Comparison of ENCODE assay signal across 11 mouse cellular contexts in genomic region chr3:78594718-78595236, GRCm38 (mm10).
DNase-seq lines count a peak whose midpoint lies in the region; ATAC-seq lines count a peak whose summit lies in the region.
"Had no signal": no experiment of that assay in that cellular context is flagged by ENCODE, and none has a peak within 500 bp of the region (broad histone marks: within the 10 kb centered on the region; RNA-seq: fewer than 3 reads in every experiment).

No protein-coding gene starts in this region.

- peak overlapping the region; percentile 4; the same call in 1 of the 2 replicates for H3K9ac ChIP-seq in heart, embryonic 14.5 days (ENCODE audit: low read length)
- H3K9ac ChIP-seq in embryonic facial prominence, embryonic 14.5 days (ENCODE audit: low read depth, low read length), result no peak overlapping the region
- no peak overlapping the region for H3K9ac ChIP-seq in hindbrain, embryonic 14.5 days
- H3K9ac ChIP-seq in midbrain, embryonic 15.5 days, result no peak overlapping the region
- H3K9ac ChIP-seq: stomach, embryonic 15.5 days had no signal

- 6% methylated on average over 6 of the region's 6 CpGs for WGBS in heart, embryonic 14.5 days
- WGBS in embryonic facial prominence, embryonic 14.5 days, result 7% methylated on average over 6 of the region's 6 CpGs
- 25% methylated on average over 6 of the region's 6 CpGs for WGBS in hindbrain, embryonic 14.5 days
- 25% methylated on average over 6 of the region's 6 CpGs for whole genome bisulfite sequencing in midbrain, embryonic 15.5 days

- intact Hi-C loops in heart, postnatal 25 days (cut with DNase I), result no loop called here

- ATAC-seq in heart, embryonic 14.5 days (ENCODE audit: insufficient number of reproducible peaks, insufficient read depth, low FRiP score, low read depth), result peak; percentile 66; the same call in 1 of the 2 replicates
- peak; percentile 80 for ATAC-seq in embryonic facial prominence, embryonic 14.5 days (ENCODE audit: low read depth)
- peak; percentile 78; the same call in 1 of the 2 replicates for ATAC-seq in hindbrain, embryonic 14.5 days (ENCODE audit: low FRiP score)
- ATAC-seq in midbrain, embryonic 15.5 days (replicated peaks), result peak; percentile 70
- ATAC-seq: lung, postnatal 0 days had no signal

- peak overlapping the region in 1 of 2 experiments; percentile 16; a peak in 1 of 4 replicates for H3K4me3 ChIP-seq in heart, embryonic 14.5 days (ENCODE audit: control insufficient read depth in 1 of 2, insufficient read depth in 1 of 2, low read depth in 1 of 2, low read length in 2 of 2)
- no peak overlapping the region for H3K4me3 ChIP-seq in embryonic facial prominence, embryonic 14.5 days (ENCODE audit: low read depth, low read length)
- no peak overlapping the region for H3K4me3 ChIP-seq in hindbrain, embryonic 14.5 days (replicated peaks; ENCODE audit: low read length)
- H3K4me3 ChIP-seq in midbrain, embryonic 15.5 days, result no peak overlapping the region
- H3K4me3 ChIP-seq: stomach, embryonic 15.5 days had no signal

- 0 out of 2 replicates have a peak, but pooled peaks cover 3% of the 10 kb centered on the region for H3K27me3 ChIP-seq in heart, embryonic 14.5 days (ENCODE audit: control insufficient read depth, insufficient read depth, low read length)
- H3K27me3 ChIP-seq in embryonic facial prominence, embryonic 14.5 days (replicated peaks; ENCODE audit: control insufficient read depth, insufficient read depth, low read length), result no peaks in the 10 kb centered on the region; the same call in 1 of the 2 replicates
- H3K27me3 ChIP-seq in hindbrain, embryonic 14.5 days (ENCODE audit: control insufficient read depth, insufficient read depth, low read length), result no peaks in the 10 kb centered on the region
- H3K27me3 ChIP-seq in midbrain, embryonic 15.5 days (replicated peaks), result no peaks in the 10 kb centered on the region
- H3K27me3 ChIP-seq: stomach, embryonic 15.5 days had no signal

- no peak for DNase-seq in heart, postnatal 25 days (ENCODE audit: low spot score)
- DNase-seq in embryonic facial prominence, embryonic 14.5 days (ENCODE audit: low spot score), result peak; percentile 63
- peak; percentile 56 for DNase-seq in hindbrain, embryonic 14.5 days (ENCODE audit: low spot score)
- no peak for DNase-seq in cerebellum, adult 11 months
- no peak for DNase-seq in T-cell, adult 2 months (ENCODE audit: low spot score)
- no peak for DNase-seq in kidney, adult 8-10 months
- DNase-seq: B cell, adult 2 months had no signal

- peak overlapping the region; percentile 58 for H3K4me2 ChIP-seq in heart, embryonic 14.5 days (ENCODE audit: low read length)
- H3K4me2 ChIP-seq in embryonic facial prominence, embryonic 14.5 days (ENCODE audit: low read depth, low read length), result peak overlapping the region; percentile 16
- peak overlapping the region; percentile 12 for H3K4me2 ChIP-seq in hindbrain, embryonic 14.5 days (replicated peaks)
- no peak overlapping the region for H3K4me2 ChIP-seq in midbrain, embryonic 15.5 days
- H3K4me2 ChIP-seq: stomach, embryonic 15.5 days had no signal

- no peaks in the 10 kb centered on the region for H3K9me3 ChIP-seq in heart, embryonic 14.5 days (ENCODE audit: control insufficient read depth, low read length)
- no peaks in the 10 kb centered on the region for H3K9me3 ChIP-seq in embryonic facial prominence, embryonic 14.5 days (ENCODE audit: control insufficient read depth, low read length)
- no peaks in the 10 kb centered on the region for H3K9me3 ChIP-seq in hindbrain, embryonic 14.5 days (ENCODE audit: control insufficient read depth, low read length)
- no peaks in the 10 kb centered on the region for H3K9me3 ChIP-seq in midbrain, embryonic 15.5 days
- H3K9me3 ChIP-seq: stomach, embryonic 15.5 days had no signal

- no peak overlapping the region for H3K27ac ChIP-seq in heart, embryonic 14.5 days (replicated peaks in 1 of 2; ENCODE audit: control insufficient read depth in 1 of 2, insufficient read depth in 1 of 2, low read depth in 2 of 2, low read length in 2 of 2)
- H3K27ac ChIP-seq in embryonic facial prominence, embryonic 14.5 days (replicated peaks; ENCODE audit: low read depth, low read length), result no peak overlapping the region
- no peak overlapping the region; the same call in 1 of the 2 replicates for H3K27ac ChIP-seq in hindbrain, embryonic 14.5 days
- no peak overlapping the region for H3K27ac ChIP-seq in midbrain, embryonic 15.5 days
- H3K27ac ChIP-seq: stomach, embryonic 15.5 days had no signal

- no peaks in the 10 kb centered on the region for H3K36me3 ChIP-seq in heart, embryonic 14.5 days (ENCODE audit: control insufficient read depth, insufficient read depth, low read length)
- no peaks in the 10 kb centered on the region for H3K36me3 ChIP-seq in embryonic facial prominence, embryonic 14.5 days (ENCODE audit: control insufficient read depth, insufficient read depth, low read length)
- no peaks in the 10 kb centered on the region for H3K36me3 ChIP-seq in hindbrain, embryonic 14.5 days (replicated peaks; ENCODE audit: control insufficient read depth, insufficient read depth)
- no peaks in the 10 kb centered on the region for H3K36me3 ChIP-seq in midbrain, embryonic 15.5 days (replicated peaks)
- H3K36me3 ChIP-seq: stomach, embryonic 15.5 days had no signal

- peaks cover 2 to 10% of the 10 kb centered on the region in 2 experiments; a peak in 2 of 4 replicates for H3K4me1 ChIP-seq in heart, embryonic 14.5 days (ENCODE audit: control insufficient read depth in 2 of 2, insufficient read depth in 2 of 2, low read length in 2 of 2)
- H3K4me1 ChIP-seq in embryonic facial prominence, embryonic 14.5 days (ENCODE audit: control insufficient read depth, insufficient read depth, low read length), result peaks cover 11% of the 10 kb centered on the region
- peaks cover 6% of the 10 kb centered on the region for H3K4me1 ChIP-seq in hindbrain, embryonic 14.5 days (replicated peaks; ENCODE audit: control insufficient read depth, insufficient read depth, low read length)
- H3K4me1 ChIP-seq in midbrain, embryonic 15.5 days, result peaks cover 6% of the 10 kb centered on the region; the same call in 1 of the 2 replicates
- H3K4me1 ChIP-seq: stomach, embryonic 15.5 days had no signal

Comparison
In these comparisons a context has a peak if more than half of its experiments do, and no peak if none do; other contexts are left out.
1. DNase-seq: peak in embryonic facial prominence, embryonic 14.5 days (single experiment) and hindbrain, embryonic 14.5 days (single experiment); none in heart, postnatal 25 days (single experiment), cerebellum, adult 11 months (single experiment), T-cell, adult 2 months (single experiment) and kidney, adult 8-10 months (0 of 2).
2. Peak in every context shown above with its lines, with median percentiles within 50 percentile points of each other: ATAC-seq.